Mouse (Mus musculus) forebrain, embryonic 12.5 days (tissue): Measurements from ENCODE around the gene Ltbp4. TPM values are rescaled to one million over a fixed set of nuclear protein-coding genes. Genes with fewer than 3 reads are reported as not detected.

Experiments used
- ATAC-seq: fragments of 200-750 bp; cut with Nextera tagmentation; 2 replicates; pipeline ENCODE4 v1.8.0; 2017; ENCODE audit warnings: moderate TSS enrichment; ENCODE audit not compliant: low FRiP score
- H3K27ac ChIP-seq: fragments of 300-500 bp; sonication (generic); 2 replicates; pipeline ENCODE4 v1.5.1; 2016; ENCODE audit warnings: mild to moderate bottlenecking
- H3K27me3 ChIP-seq: fragments of 300-500 bp; sonication (generic); 2 replicates; pipeline ENCODE4 v1.6.1; 2016; ENCODE audit warnings: mild to moderate bottlenecking
- H3K36me3 ChIP-seq: fragments of 300-500 bp; sonication (generic); replicated peaks from 2 replicates; pipeline ENCODE4 v1.6.1; 2016; ENCODE audit warnings: mild to moderate bottlenecking
- H3K4me1 ChIP-seq: fragments of 300-500 bp; sonication (generic); 2 replicates; pipeline ENCODE4 v1.6.1; 2016
- H3K4me2 ChIP-seq: fragments of 300-500 bp; sonication (generic); 2 replicates; pipeline ENCODE4 v1.6.1; 2016; ENCODE audit warnings: mild to moderate bottlenecking, moderate library complexity
- H3K4me3 ChIP-seq: fragments of 300-500 bp; sonication (generic); replicated peaks from 2 replicates; pipeline ENCODE4 v1.5.1; 2016; ENCODE audit warnings: mild to moderate bottlenecking
- H3K9ac ChIP-seq: fragments of 300-500 bp; sonication (generic); 2 replicates; pipeline ENCODE4 v1.6.1; 2016; ENCODE audit warnings: mild to moderate bottlenecking
- H3K9me3 ChIP-seq: fragments of 300-500 bp; sonication (generic); 2 replicates; pipeline ENCODE4 v1.6.1; 2016
- WGBS: fragments of 180-500 bp; shearing (Covaris S2); methylation state at CpG from one replicate; pipeline ENCODE4 v1.1.7; 2016; 5-methylcytosine and 5-hydroxymethylcytosine counted together
- polyA plus RNA-seq: library from polyadenylated mRNA; unstranded; fragments of >200 nt; fragmentation: Nextera tagmentation; extraction: Ambion mirVana; gene quantifications from 2 replicates; pipeline ENCODE4 v1.2.1, GENCODE M21; 2016

Ltbp4 gene
- polyA plus RNA-seq, 1 experiment from 2014 or later, result 16.5 TPM

- no peak for ATAC-seq
- H3K9me3 ChIP-seq, result no peaks in the 10 kb centered on the region
- H3K4me2 ChIP-seq, result no peak overlapping the region
- no peaks in the 10 kb centered on the region for H3K36me3 ChIP-seq
- 85% methylated on average over 7 of the region's 7 CpGs for WGBS
- no peak overlapping the region for H3K4me3 ChIP-seq
- no peak overlapping the region for H3K9ac ChIP-seq
- H3K27me3 ChIP-seq, result peaks cover 17% of the 10 kb centered on the region
- peaks cover 11% of the 10 kb centered on the region for H3K4me1 ChIP-seq
- H3K27ac ChIP-seq, result no peak overlapping the region
Observed at GRCm38 (mm10) chr7:27288732-27289131, 48.8 kb downstream of the Ltbp4 start.

- H3K4me3 ChIP-seq, result peak overlapping the region; percentile 11; the same call in 1 of the 2 replicates
- 5% methylated on average over 8 of the region's 8 CpGs for WGBS
- no peak overlapping the region for H3K27ac ChIP-seq
- H3K9me3 ChIP-seq, result no peaks in the 10 kb centered on the region
- H3K27me3 ChIP-seq, result peaks cover 16% of the 10 kb centered on the region
- H3K4me2 ChIP-seq, result peak overlapping the region; percentile 38
- ATAC-seq, result peak; percentile 76
- H3K4me1 ChIP-seq, result peaks cover 11% of the 10 kb centered on the region
- H3K36me3 ChIP-seq, result peaks cover 15% of the 10 kb centered on the region
- no peak overlapping the region for H3K9ac ChIP-seq
Observed at GRCm38 (mm10) chr7:27285698-27286066, 51.8 kb downstream of the Ltbp4 start.

- Histone ChIP-seq H3K36me3 (peaks cover 19% of the 10 kb centered on the region), H3K4me3 (peak overlapping the region; percentile 11), H3K9ac (no peak overlapping the region), H3K4me1 (peaks cover 11% of the 10 kb centered on the region), H3K27me3 (peaks cover 16% of the 10 kb centered on the region), H3K4me2 (peak overlapping the region; percentile 38), H3K9me3 (no peaks in the 10 kb centered on the region), H3K27ac (no peak overlapping the region)
- ATAC-seq, result peak; percentile 59
- 1% methylated on average over 28 of the region's 28 CpGs for WGBS
Observed at GRCm38 (mm10) chr7:27284865-27285697, 52.4 kb downstream of the Ltbp4 start.

- Histone ChIP-seq H3K27me3 (peaks cover 16% of the 10 kb centered on the region), H3K9ac (no peak overlapping the region), H3K4me2 (no peak overlapping the region), H3K4me3 (no peak overlapping the region), H3K36me3 (peaks cover 48% of the 10 kb centered on the region), H3K27ac (no peak overlapping the region), H3K9me3 (no peaks in the 10 kb centered on the region), H3K4me1 (peaks cover 11% of the 10 kb centered on the region)
- no peak for ATAC-seq
- WGBS, result 69% methylated on average over 4 of the region's 4 CpGs
Observed at GRCm38 (mm10) chr7:27282225-27282624, 55.3 kb downstream of the Ltbp4 start.

GRCm38 (mm10) chr7:27281717-27282116 lies 55.8 kb downstream of the Ltbp4 start:
- Histone ChIP-seq H3K27ac (no peak overlapping the region), H3K36me3 (peaks cover 53% of the 10 kb centered on the region), H3K4me2 (no peak overlapping the region), H3K9me3 (no peaks in the 10 kb centered on the region), H3K27me3 (peaks cover 16% of the 10 kb centered on the region), H3K9ac (no peak overlapping the region), H3K4me3 (no peak overlapping the region), H3K4me1 (peaks cover 11% of the 10 kb centered on the region)
- WGBS, result 75% methylated on average over 13 of the region's 13 CpGs
- ATAC-seq, result no peak

- Histone ChIP-seq H3K4me1 (no peaks in the 10 kb centered on the region), H3K27ac (no peak overlapping the region), H3K36me3 (peaks cover 85% of the 10 kb centered on the region), H3K9me3 (no peaks in the 10 kb centered on the region), H3K27me3 (no peaks in the 10 kb centered on the region), H3K4me3 (no peak overlapping the region), H3K9ac (no peak overlapping the region), H3K4me2 (no peak overlapping the region)
- WGBS, result 93% methylated on average over 3 of the region's 3 CpGs
- no peak for ATAC-seq
Observed at GRCm38 (mm10) chr7:27277191-27277590, 60.3 kb downstream of the Ltbp4 start.

GRCm38 (mm10) chr7:27276021-27276420 lies 61.5 kb downstream of the Ltbp4 start:
- Histone ChIP-seq H3K27me3 (no peaks in the 10 kb centered on the region), H3K9ac (no peak overlapping the region), H3K27ac (no peak overlapping the region), H3K9me3 (no peaks in the 10 kb centered on the region), H3K4me3 (no peak overlapping the region), H3K36me3 (peaks cover 85% of the 10 kb centered on the region), H3K4me2 (no peak overlapping the region), H3K4me1 (no peaks in the 10 kb centered on the region)
- WGBS, result 62% methylated on average over 7 of the region's 7 CpGs
- ATAC-seq, result no peak

- no peaks in the 10 kb centered on the region for H3K4me1 ChIP-seq
- H3K27ac ChIP-seq, result no peak overlapping the region
- no peak overlapping the region for H3K9ac ChIP-seq
- H3K4me3 ChIP-seq, result no peak overlapping the region
- WGBS, result 93% methylated on average over 4 of the region's 4 CpGs
- H3K9me3 ChIP-seq, result no peaks in the 10 kb centered on the region
- ATAC-seq, result no peak
- H3K27me3 ChIP-seq, result no peaks in the 10 kb centered on the region
- H3K4me2 ChIP-seq, result no peak overlapping the region
- H3K36me3 ChIP-seq, result peaks cover 87% of the 10 kb centered on the region
Observed at GRCm38 (mm10) chr7:27274916-27275315, 62.6 kb downstream of the Ltbp4 start.

- no peaks in the 10 kb centered on the region for H3K27me3 ChIP-seq
- H3K4me2 ChIP-seq, result no peak overlapping the region
- H3K9ac ChIP-seq, result no peak overlapping the region
- 61% methylated on average over 32 of the region's 32 CpGs for WGBS
- no peaks in the 10 kb centered on the region for H3K9me3 ChIP-seq
- no peak overlapping the region for H3K27ac ChIP-seq
- no peaks in the 10 kb centered on the region for H3K4me1 ChIP-seq
- peaks cover 87% of the 10 kb centered on the region for H3K36me3 ChIP-seq
- no peak overlapping the region for H3K4me3 ChIP-seq
- no peak for ATAC-seq
Observed at GRCm38 (mm10) chr7:27273739-27274351, 63.6 kb downstream of the Ltbp4 start.

- Histone ChIP-seq H3K27ac (no peak overlapping the region), H3K4me2 (no peak overlapping the region), H3K9me3 (no peaks in the 10 kb centered on the region), H3K4me3 (no peak overlapping the region), H3K9ac (no peak overlapping the region), H3K27me3 (no peaks in the 10 kb centered on the region), H3K36me3 (peaks cover 84% of the 10 kb centered on the region), H3K4me1 (no peaks in the 10 kb centered on the region)
- no peak for ATAC-seq
- WGBS, result 87% methylated on average over 8 of the region's 8 CpGs
Observed at GRCm38 (mm10) chr7:27271423-27271822, 66.1 kb downstream of the Ltbp4 start.

GRCm38 (mm10) chr7:27266515-27267128 lies 70.9 kb downstream of the Ltbp4 start:
- ATAC-seq, result no peak
- peaks cover 94% of the 10 kb centered on the region for H3K36me3 ChIP-seq
- whole genome bisulfite sequencing, result 86% methylated on average over 20 of the region's 20 CpGs

GRCm38 (mm10) chr7:27264761-27265160 lies 72.7 kb downstream of the Ltbp4 start:
- H3K4me1 ChIP-seq, result peaks cover 24% of the 10 kb centered on the region
- H3K36me3 ChIP-seq, result peaks cover 76% of the 10 kb centered on the region
- no peak overlapping the region for H3K4me3 ChIP-seq
- WGBS, result 92% methylated on average over 12 of the region's 12 CpGs
- no peaks in the 10 kb centered on the region for H3K9me3 ChIP-seq
- ATAC-seq, result no peak
- H3K4me2 ChIP-seq, result no peak overlapping the region
- no peak overlapping the region for H3K27ac ChIP-seq
- H3K9ac ChIP-seq, result no peak overlapping the region
- no peaks in the 10 kb centered on the region for H3K27me3 ChIP-seq

More at GRCm38 (mm10) chr7:27266515-27267128, 70.9 kb downstream of the Ltbp4 start:
- H3K4me3 ChIP-seq, result no peak overlapping the region
- no peak overlapping the region for H3K9ac ChIP-seq
- H3K27ac ChIP-seq, result no peak overlapping the region
- no peaks in the 10 kb centered on the region for H3K9me3 ChIP-seq
- no peak overlapping the region for H3K4me2 ChIP-seq
- no peaks in the 10 kb centered on the region for H3K27me3 ChIP-seq
- peaks cover 5% of the 10 kb centered on the region for H3K4me1 ChIP-seq
